Mouse (Mus musculus) small intestine, adult 2 months (tissue): ENCODE results near the gene Trmt44.

Experiments
- CTCF ChIP-seq: fragments of 200-500 bp; IDR thresholded peaks from 2 replicates; pipeline ENCODE4 v1.5.1; 2012; ENCODE audit warnings: low read depth, mild to moderate bottlenecking, control low read depth, inconsistent platforms, low read length, moderate library complexity, mixed read lengths; ENCODE audit not compliant: insufficient replicate concordance, insufficient read length; ENCODE audit errors: extremely low read depth
- POLR2A ChIP-seq: fragments of 200-500 bp; IDR thresholded peaks from 2 replicates; pipeline ENCODE4 v1.6.1; 2012; ENCODE audit warnings: low read depth, mild to moderate bottlenecking, control low read depth, inconsistent platforms, low read length, moderate library complexity

DNA sequence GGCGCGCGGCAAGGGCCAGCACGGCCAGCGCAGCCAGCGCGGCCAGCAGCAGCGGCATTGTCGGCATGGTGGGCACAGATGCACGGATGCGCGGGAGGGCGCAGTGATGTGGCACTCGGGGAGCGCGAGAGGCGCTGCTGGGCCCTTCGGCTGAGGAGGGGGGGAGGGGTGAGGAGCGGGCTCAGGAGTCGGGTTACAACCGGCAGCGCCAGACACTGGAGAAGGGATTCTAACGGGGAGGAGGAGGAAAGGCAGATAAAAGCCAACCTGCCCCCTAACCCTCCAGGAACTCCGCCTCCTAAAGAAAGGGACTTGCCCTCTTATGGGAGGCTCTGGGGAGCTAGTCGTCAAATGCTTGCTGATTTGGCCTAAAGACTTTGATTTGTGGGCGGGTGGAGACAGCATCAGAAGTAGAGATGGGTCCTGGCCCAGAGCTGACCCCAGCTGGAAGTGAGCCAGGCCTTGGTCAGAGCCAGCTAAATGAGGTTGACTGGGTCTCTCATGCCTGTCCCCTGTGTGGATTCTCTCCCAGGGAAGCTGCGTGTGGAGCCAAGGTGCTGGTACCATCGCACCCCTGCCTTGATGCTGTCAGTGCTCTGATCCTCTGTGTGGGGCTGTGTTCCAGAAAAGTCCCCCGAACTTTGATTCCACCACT, 49.3 kb downstream of the Trmt44 start, which contains the start of gene Cpz:
- TF ChIP-seq CTCF (no peak), POLR2A (no peak)
